Mouse (Mus musculus): ENCODE measurements around the gene Jak2. TPM values are rescaled to one million over a fixed set of nuclear protein-coding genes. Genes with fewer than 3 reads are reported as not detected.

Gene Jak2
- total RNA-seq (2014; rRNA removed) = 52.5 and 54.2 TPM in 2 replicates
- polyA plus RNA-seq (2015; fragmentation: Nextera tagmentation; extraction: Ambion mirVana) = 12.4 and 13.2 TPM in 2 replicates

GRCm38 (mm10) chr19:29251191-29251957 lies at the start of gene Jak2:
Gene Jak2, plus strand, starts transcription at chr19:29251828.
- WGBS = 5% methylated on average over 91 of the region's 114 CpGs
- peak; percentile 93 for ATAC-seq
- DNase-seq = peak; percentile 95
- Histone ChIP-seq H3K36me3 (ENCODE audit: insufficient read depth) (no peaks in the 10 kb centered on the region), H3K9me3 (ENCODE audit: low read length) (no peaks in the 10 kb centered on the region), H3K27me3 (ENCODE audit: insufficient read depth, low read length) (no peaks in the 10 kb centered on the region), H3K4me1 (ENCODE audit: insufficient read depth) (peaks cover 36% of the 10 kb centered on the region), H3K4me3 (ENCODE audit: low read depth, low read length) (peak within 1 kb of the TSS; percentile 91), H3K27ac (ENCODE audit: low read depth, low read length) (peak within 1 kb of the TSS; percentile 96), H3K4me2 (ENCODE audit: low read depth) (peak within 1 kb of the TSS; percentile 70), H3K9ac (peak within 1 kb of the TSS; percentile 90)
- peak; percentile 52 for TF ChIP-seq CTCF (IDR thresholded peaks at IDR 0.05; ENCODE audit: low read depth)

- H3K4me2 ChIP-seq (ENCODE audit: low read depth) = no peak overlapping the region
Measured at GRCm38 (mm10) chr19:29203337-29203736, 48.3 kb upstream of the Jak2 start.

GRCm38 (mm10) chr19:29204583-29204982 lies 47.0 kb upstream of the Jak2 start:
- no peaks in the 10 kb centered on the region for H3K36me3 ChIP-seq (ENCODE audit: insufficient read depth)
- no peak overlapping the region for H3K4me2 ChIP-seq (ENCODE audit: low read depth)
- ATAC-seq (no peak), DNase-seq (no peak)
- WGBS = 83% methylated on average over 4 of the region's 4 CpGs
- H3K4me1 ChIP-seq (ENCODE audit: insufficient read depth) = no peaks in the 10 kb centered on the region
- no peaks in the 10 kb centered on the region for H3K27me3 ChIP-seq (ENCODE audit: insufficient read depth, low read length)
- H3K9ac ChIP-seq = no peak overlapping the region
- TF ChIP-seq CTCF (IDR thresholded peaks at IDR 0.05; ENCODE audit: low read depth) = no peak
- no peaks in the 10 kb centered on the region for H3K9me3 ChIP-seq (ENCODE audit: low read length)
- H3K27ac ChIP-seq (ENCODE audit: low read depth, low read length) = no peak overlapping the region
- no peak overlapping the region for H3K4me3 ChIP-seq (ENCODE audit: low read depth, low read length)

More at GRCm38 (mm10) chr19:29203337-29203736, 48.3 kb upstream of the Jak2 start:
- Histone ChIP-seq H3K27ac (ENCODE audit: low read depth, low read length) (no peak overlapping the region), H3K27me3 (ENCODE audit: insufficient read depth, low read length) (no peaks in the 10 kb centered on the region), H3K36me3 (ENCODE audit: insufficient read depth) (no peaks in the 10 kb centered on the region), H3K9me3 (ENCODE audit: low read length) (no peaks in the 10 kb centered on the region), H3K4me1 (ENCODE audit: insufficient read depth) (no peaks in the 10 kb centered on the region), H3K9ac (no peak overlapping the region), H3K4me3 (ENCODE audit: low read depth, low read length) (no peak overlapping the region)
- ATAC-seq (no peak), DNase-seq (no peak)
- WGBS = 72% methylated on average over 2 of the region's 2 CpGs
- 0 out of 2 replicates have a peak, but pooled peaks have one; percentile 14 for TF ChIP-seq CTCF (IDR thresholded peaks at IDR 0.05; ENCODE audit: low read depth)

GRCm38 (mm10) chr19:29205267-29205666 lies 46.4 kb upstream of the Jak2 start:
- WGBS = 71% methylated on average over 2 of the region's 2 CpGs
- H3K27ac ChIP-seq (ENCODE audit: low read depth, low read length) = no peak overlapping the region
- H3K4me3 ChIP-seq (ENCODE audit: low read depth, low read length) = no peak overlapping the region

GRCm38 (mm10) chr19:29209898-29210297 lies 41.7 kb upstream of the Jak2 start:
- TF ChIP-seq CTCF (IDR thresholded peaks at IDR 0.05; ENCODE audit: low read depth) = no peak
- ATAC-seq (no peak), DNase-seq (no peak)
- no peaks in the 10 kb centered on the region for H3K4me1 ChIP-seq (ENCODE audit: insufficient read depth)
- H3K4me2 ChIP-seq (ENCODE audit: low read depth) = no peak overlapping the region
- no peaks in the 10 kb centered on the region for H3K9me3 ChIP-seq (ENCODE audit: low read length)
- H3K4me3 ChIP-seq (ENCODE audit: low read depth, low read length) = no peak overlapping the region
- H3K27me3 ChIP-seq (ENCODE audit: insufficient read depth, low read length) = no peaks in the 10 kb centered on the region
- H3K27ac ChIP-seq (ENCODE audit: low read depth, low read length) = no peak overlapping the region
- 94% methylated on average over 7 of the region's 7 CpGs for WGBS
- H3K36me3 ChIP-seq (ENCODE audit: insufficient read depth) = no peaks in the 10 kb centered on the region
- no peak overlapping the region for H3K9ac ChIP-seq

More at GRCm38 (mm10) chr19:29205267-29205666, 46.4 kb upstream of the Jak2 start:
- no peaks in the 10 kb centered on the region for H3K36me3 ChIP-seq (ENCODE audit: insufficient read depth)
- TF ChIP-seq CTCF (IDR thresholded peaks at IDR 0.05; ENCODE audit: low read depth) = no peak
- H3K9ac ChIP-seq = no peak overlapping the region
- H3K27me3 ChIP-seq (ENCODE audit: insufficient read depth, low read length) = no peaks in the 10 kb centered on the region
- no peak for DNase-seq
- H3K9me3 ChIP-seq (ENCODE audit: low read length) = no peaks in the 10 kb centered on the region
- ATAC-seq = no peak
- H3K4me2 ChIP-seq (ENCODE audit: low read depth) = no peak overlapping the region
- H3K4me1 ChIP-seq (ENCODE audit: insufficient read depth) = no peaks in the 10 kb centered on the region

- Histone ChIP-seq H3K36me3 (ENCODE audit: insufficient read depth) (no peaks in the 10 kb centered on the region), H3K4me1 (ENCODE audit: insufficient read depth) (no peaks in the 10 kb centered on the region), H3K27ac (ENCODE audit: low read depth, low read length) (no peak overlapping the region), H3K4me3 (ENCODE audit: low read depth, low read length) (no peak overlapping the region), H3K4me2 (ENCODE audit: low read depth) (no peak overlapping the region), H3K27me3 (ENCODE audit: insufficient read depth, low read length) (no peaks in the 10 kb centered on the region), H3K9me3 (ENCODE audit: low read length) (no peaks in the 10 kb centered on the region), H3K9ac (no peak overlapping the region)
- DNase-seq (no peak), ATAC-seq (no peak)
- TF ChIP-seq CTCF (IDR thresholded peaks at IDR 0.05; ENCODE audit: low read depth) = no peak
- 95% methylated on average over 9 of the region's 9 CpGs for WGBS
Measured at GRCm38 (mm10) chr19:29210319-29210718, 41.3 kb upstream of the Jak2 start.

GRCm38 (mm10) chr19:29215811-29216509 lies 35.7 kb upstream of the Jak2 start:
- ATAC-seq (no peak), DNase-seq (no peak)
- no peak overlapping the region for H3K4me2 ChIP-seq (ENCODE audit: low read depth)
- H3K27me3 ChIP-seq (ENCODE audit: insufficient read depth, low read length) = no peaks in the 10 kb centered on the region
- H3K9me3 ChIP-seq (ENCODE audit: low read length) = no peaks in the 10 kb centered on the region
- no peaks in the 10 kb centered on the region for H3K4me1 ChIP-seq (ENCODE audit: insufficient read depth)
- no peak overlapping the region for H3K9ac ChIP-seq
- no peak overlapping the region for H3K27ac ChIP-seq (ENCODE audit: low read depth, low read length)
- H3K36me3 ChIP-seq (ENCODE audit: insufficient read depth) = no peaks in the 10 kb centered on the region
- no peak for TF ChIP-seq CTCF (IDR thresholded peaks at IDR 0.05; ENCODE audit: low read depth)
- WGBS = 67% methylated on average over 8 of the region's 8 CpGs
- no peak overlapping the region for H3K4me3 ChIP-seq (ENCODE audit: low read depth, low read length)

Measured in forebrain, postnatal 0 days (tissue).